Mouse (Mus musculus) ES-E14 (cell line): Measurements from ENCODE around the gene Cog7.

Experiments used
- MAFK ChIP-seq: IDR thresholded peaks from 2 replicates; pipeline ENCODE4 v1.6.1; 2014; ENCODE audit warnings: mild to moderate bottlenecking, low read depth, low read length, inconsistent platforms; ENCODE audit not compliant: insufficient read depth
- ZC3H11A ChIP-seq: IDR thresholded peaks from 2 replicates; pipeline ENCODE4 v1.6.1; 2012; ENCODE audit warnings: low read depth, mild to moderate bottlenecking, inconsistent platforms, low read length, borderline replicate concordance
- ZNF384 ChIP-seq: IDR thresholded peaks from 2 replicates; pipeline ENCODE4 v1.6.1; 2012; ENCODE audit warnings: low read depth, low read length, inconsistent platforms

DNA sequence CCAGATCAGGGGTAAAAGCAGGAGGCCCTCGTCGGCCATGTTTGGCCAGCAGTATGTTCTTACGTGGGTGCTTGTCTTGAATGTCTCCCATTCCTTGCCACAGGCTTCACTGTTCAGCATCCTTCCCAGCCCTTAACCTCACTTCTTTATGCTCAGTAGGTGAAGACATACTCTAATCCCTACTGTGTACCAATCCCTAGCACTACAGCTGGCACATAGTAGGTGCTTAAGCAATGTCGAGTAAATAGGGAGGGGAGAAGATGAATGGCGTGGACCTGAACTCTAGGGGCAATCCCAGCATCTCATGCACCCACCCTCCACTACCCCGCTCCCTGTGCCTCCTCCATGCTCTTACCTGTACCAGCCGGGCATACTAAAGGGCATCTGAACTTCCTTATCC lies 57.1 kb downstream of the Cog7 start:
- TF ChIP-seq MAFK, result no peak
- TF ChIP-seq ZC3H11A, result no peak
- TF ChIP-seq ZNF384, result no peak
